Mouse (Mus musculus): ENCODE data around the gene Ep300. TPM values are rescaled to one million over a fixed set of nuclear protein-coding genes. Genes with fewer than 3 reads are reported as not detected.

Gene Ep300
- polyA plus RNA-seq, 1 experiment, result 25.7 TPM

DNA sequence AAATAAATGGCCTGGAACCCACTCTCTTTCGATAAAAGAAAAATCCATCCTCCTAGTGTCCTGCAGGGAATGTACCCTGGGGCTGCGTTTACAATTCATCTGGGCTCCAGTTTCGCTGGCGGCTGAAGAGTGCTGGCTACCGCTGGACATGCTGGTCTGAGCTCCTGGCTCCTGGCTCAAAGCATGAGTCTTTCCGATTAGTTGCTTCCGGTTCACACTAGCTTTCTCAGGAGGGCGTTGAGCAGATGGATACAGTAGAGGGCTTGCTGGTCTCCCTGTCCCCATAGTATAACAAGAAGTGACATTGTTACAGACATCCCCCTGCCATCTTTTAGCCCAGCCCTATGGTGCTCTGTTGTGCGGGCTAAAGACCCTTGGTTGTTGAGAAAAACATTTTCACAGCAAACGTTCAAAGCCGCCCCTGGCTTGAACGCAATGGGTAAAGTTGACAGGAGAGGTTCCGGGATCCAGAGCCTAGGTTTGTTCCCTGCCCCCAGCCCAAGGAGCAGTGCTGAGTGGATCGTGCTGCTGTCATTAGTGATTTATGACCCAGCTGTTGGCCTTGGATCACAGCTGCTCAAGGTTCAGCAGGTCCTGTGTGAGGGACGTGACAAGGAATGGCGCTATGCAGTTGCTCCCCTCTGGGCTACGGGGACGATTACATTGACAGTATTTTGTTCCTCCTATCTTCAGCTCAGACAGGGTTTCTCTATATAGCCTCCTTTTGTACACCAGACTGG lies 30.4 kb upstream of the Ep300 start:
- no peak for TF ChIP-seq POLR2A (IDR thresholded peaks at IDR 0.05; ENCODE audit: control insufficient read depth, low read depth, low read length)
- no peak for TF ChIP-seq CTCF (IDR thresholded peaks at IDR 0.05; ENCODE audit: control insufficient read depth, insufficient read depth, insufficient replicate concordance, low read depth, low read length)

DNA sequence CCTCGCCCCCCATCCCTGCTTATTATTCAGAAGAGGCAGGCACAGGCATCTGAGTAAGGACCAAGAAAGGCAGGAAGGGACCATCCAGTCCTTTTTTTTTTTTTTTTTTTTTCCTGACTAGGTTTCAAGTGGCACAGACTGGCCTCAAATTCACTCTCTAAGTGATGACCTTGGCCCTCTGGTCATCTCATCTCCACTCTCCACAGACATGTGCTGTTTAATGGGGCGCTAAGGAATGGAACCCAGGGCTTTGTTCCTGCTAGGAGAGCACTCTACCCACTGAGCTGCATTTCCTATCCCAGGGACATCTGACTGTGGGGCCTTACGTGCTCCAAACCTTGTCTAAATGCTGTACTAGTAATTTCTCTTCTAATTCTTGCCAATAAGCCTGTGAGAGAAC lies 29.2 kb upstream of the Ep300 start:
- Histone ChIP-seq H3K27ac (ENCODE audit: control insufficient read depth, insufficient read depth, low read depth, low read length) (no peak overlapping the region), H3K4me1 (ENCODE audit: control insufficient read depth, insufficient read depth, low read length) (no peaks in the 10 kb centered on the region; the same call in 1 of the 2 replicates), H3K4me3 (ENCODE audit: control insufficient read depth, low read depth, low read length) (no peak overlapping the region), H3K36me3 (ENCODE audit: control insufficient read depth, insufficient read depth, low read length) (no peaks in the 10 kb centered on the region), H3K27me3 (ENCODE audit: control insufficient read depth, insufficient read depth, low read length) (no peaks in the 10 kb centered on the region)
- TF ChIP-seq POLR2A (IDR thresholded peaks at IDR 0.05; ENCODE audit: control insufficient read depth, low read depth, low read length) (no peak), CTCF (IDR thresholded peaks at IDR 0.05; ENCODE audit: control insufficient read depth, insufficient read depth, insufficient replicate concordance, low read depth, low read length) (no peak)

More for the DNA sequence above, 30.4 kb upstream of the Ep300 start:
- Histone ChIP-seq H3K36me3 (ENCODE audit: control insufficient read depth, insufficient read depth, low read length) (no peaks in the 10 kb centered on the region), H3K4me1 (ENCODE audit: control insufficient read depth, insufficient read depth, low read length) (no peaks in the 10 kb centered on the region; the same call in 1 of the 2 replicates), H3K27me3 (ENCODE audit: control insufficient read depth, insufficient read depth, low read length) (no peaks in the 10 kb centered on the region), H3K4me3 (ENCODE audit: control insufficient read depth, low read depth, low read length) (peak overlapping the region; percentile 16), H3K27ac (ENCODE audit: control insufficient read depth, insufficient read depth, low read depth, low read length) (no peak overlapping the region)

DNA sequence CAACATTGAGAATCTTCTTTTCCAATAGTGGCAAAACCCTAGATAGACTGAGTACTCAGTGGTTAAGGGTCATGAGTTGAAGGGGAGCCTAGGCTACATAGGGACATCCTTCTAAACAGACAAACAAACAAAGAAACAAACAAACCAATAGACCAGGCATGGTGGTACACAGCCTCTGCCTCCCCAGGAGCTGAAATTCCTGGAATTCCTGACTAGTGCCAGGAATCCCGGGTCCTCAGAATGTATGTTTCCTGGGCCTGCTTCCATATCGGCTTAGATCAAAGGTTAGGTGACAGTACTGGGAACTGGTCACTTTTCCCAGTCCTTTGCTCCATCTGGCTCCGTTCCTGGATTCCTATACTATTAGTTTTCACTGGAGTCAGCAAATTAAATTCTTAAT lies 23.6 kb upstream of the Ep300 start:
- H3K4me3 ChIP-seq (ENCODE audit: control insufficient read depth, low read depth, low read length), result no peak overlapping the region
- H3K27ac ChIP-seq (ENCODE audit: control insufficient read depth, insufficient read depth, low read depth, low read length), result no peak overlapping the region
- H3K27me3 ChIP-seq (ENCODE audit: control insufficient read depth, insufficient read depth, low read length), result no peaks in the 10 kb centered on the region
- no peaks in the 10 kb centered on the region for H3K4me1 ChIP-seq (ENCODE audit: control insufficient read depth, insufficient read depth, low read length)
- no peaks in the 10 kb centered on the region for H3K36me3 ChIP-seq (ENCODE audit: control insufficient read depth, insufficient read depth, low read length)
- TF ChIP-seq POLR2A (IDR thresholded peaks at IDR 0.05; ENCODE audit: control insufficient read depth, low read depth, low read length) (no peak), CTCF (IDR thresholded peaks at IDR 0.05; ENCODE audit: control insufficient read depth, insufficient read depth, insufficient replicate concordance, low read depth, low read length) (no peak)

DNA sequence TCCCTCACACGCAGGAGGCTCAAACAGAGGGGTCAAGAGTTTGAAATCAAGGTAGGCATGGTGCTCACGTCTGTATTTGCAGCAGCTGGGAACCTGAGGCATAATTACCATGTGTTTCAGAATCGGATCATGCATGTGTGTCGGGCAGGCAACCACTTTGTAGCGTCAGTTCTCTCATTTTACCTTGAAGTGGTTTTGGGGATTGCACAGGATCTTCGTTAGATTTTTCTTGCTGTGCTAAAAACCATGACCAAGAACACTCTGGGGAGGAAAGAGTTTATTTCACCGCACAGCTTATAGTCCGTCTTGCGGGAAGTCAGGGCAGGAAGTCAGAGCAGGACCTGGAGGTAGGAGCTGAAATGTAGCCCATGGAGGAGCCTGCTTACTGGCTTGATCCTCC lies 23.2 kb upstream of the Ep300 start:
- H3K27me3 ChIP-seq (ENCODE audit: control insufficient read depth, insufficient read depth, low read length), result no peaks in the 10 kb centered on the region
- H3K4me3 ChIP-seq (ENCODE audit: control insufficient read depth, low read depth, low read length), result no peak overlapping the region
- no peaks in the 10 kb centered on the region for H3K4me1 ChIP-seq (ENCODE audit: control insufficient read depth, insufficient read depth, low read length)
- H3K36me3 ChIP-seq (ENCODE audit: control insufficient read depth, insufficient read depth, low read length), result no peaks in the 10 kb centered on the region
- TF ChIP-seq CTCF (IDR thresholded peaks at IDR 0.05; ENCODE audit: control insufficient read depth, insufficient read depth, insufficient replicate concordance, low read depth, low read length), result no peak
- no peak overlapping the region for H3K27ac ChIP-seq (ENCODE audit: control insufficient read depth, insufficient read depth, low read depth, low read length)

DNA sequence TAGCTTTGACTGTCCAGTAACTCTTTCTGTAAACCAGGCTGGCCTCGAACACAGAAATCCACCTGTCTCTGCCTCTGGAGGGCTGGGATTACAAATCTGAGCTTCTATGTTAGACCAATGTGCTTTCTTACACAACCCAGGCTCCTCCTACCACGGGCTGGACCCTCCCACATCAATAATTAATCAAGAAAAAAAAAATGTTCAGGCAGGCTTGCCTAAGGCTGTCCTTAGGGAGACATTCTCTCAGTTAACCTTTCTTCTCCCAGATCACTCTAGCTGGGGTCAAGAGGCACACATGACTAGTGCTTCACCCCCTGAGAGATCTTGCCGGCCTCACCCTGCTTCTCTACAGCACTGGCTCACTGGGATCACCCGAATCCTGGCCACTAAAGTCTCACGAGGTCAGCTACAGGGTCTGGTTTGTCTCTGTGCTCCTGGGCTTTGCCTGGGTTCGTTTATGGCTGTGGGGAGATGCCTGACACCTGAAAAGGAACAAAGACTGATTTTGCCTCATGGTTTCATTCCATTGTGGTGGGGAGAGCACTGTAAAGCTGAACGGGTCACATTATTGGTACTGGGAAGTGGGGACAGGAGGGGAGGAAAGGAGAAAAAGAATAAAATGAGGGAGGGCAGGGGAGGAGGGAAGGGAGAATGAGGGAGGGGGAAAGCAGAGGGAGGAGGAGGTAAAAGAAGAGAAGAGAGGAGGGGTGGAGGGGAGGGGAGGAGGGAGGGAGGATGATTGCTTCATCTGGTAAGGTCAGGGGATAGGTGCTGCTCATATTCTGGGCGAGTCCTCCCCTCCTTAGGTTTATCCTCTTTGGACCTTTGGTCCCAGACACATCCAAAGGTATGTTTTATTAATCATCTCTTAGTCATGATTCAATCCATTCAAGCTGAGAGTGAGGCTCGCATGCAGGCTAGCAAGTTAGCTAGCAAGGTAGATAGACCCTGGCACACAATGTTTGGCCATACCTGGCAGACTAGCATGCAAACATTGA lies 22.4 kb upstream of the Ep300 start:
- Histone ChIP-seq H3K4me3 (ENCODE audit: control insufficient read depth, low read depth, low read length) (no peak overlapping the region), H3K27me3 (ENCODE audit: control insufficient read depth, insufficient read depth, low read length) (no peaks in the 10 kb centered on the region), H3K4me1 (ENCODE audit: control insufficient read depth, insufficient read depth, low read length) (no peaks in the 10 kb centered on the region), H3K27ac (ENCODE audit: control insufficient read depth, insufficient read depth, low read depth, low read length) (no peak overlapping the region), H3K36me3 (ENCODE audit: control insufficient read depth, insufficient read depth, low read length) (no peaks in the 10 kb centered on the region)
- TF ChIP-seq POLR2A (IDR thresholded peaks at IDR 0.05; ENCODE audit: control insufficient read depth, low read depth, low read length) (no peak), CTCF (IDR thresholded peaks at IDR 0.05; ENCODE audit: control insufficient read depth, insufficient read depth, insufficient replicate concordance, low read depth, low read length) (no peak)

DNA sequence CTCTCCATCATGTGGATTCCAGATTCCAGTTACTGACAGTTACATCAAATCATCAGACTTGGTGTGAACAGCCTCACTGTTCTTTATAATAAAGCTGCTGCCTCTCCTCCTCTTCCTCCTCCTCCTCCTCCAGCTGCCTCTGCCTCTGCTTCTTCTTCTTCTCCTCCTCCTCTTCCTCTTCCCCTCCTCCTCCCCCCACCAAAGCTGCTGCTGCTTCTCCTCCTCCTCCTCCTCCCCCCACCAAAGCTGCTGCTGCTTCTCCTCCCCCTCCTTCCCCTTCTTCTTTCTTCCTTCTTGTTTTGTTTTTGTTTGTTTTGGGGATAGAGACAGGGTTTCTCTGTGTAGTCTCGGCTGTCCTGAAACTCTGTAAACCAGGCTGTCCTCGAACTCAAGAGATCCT lies 17.1 kb upstream of the Ep300 start:
- H3K36me3 ChIP-seq (ENCODE audit: control insufficient read depth, insufficient read depth, low read length), result no peaks in the 10 kb centered on the region
- no peaks in the 10 kb centered on the region; the same call in 1 of the 2 replicates for H3K4me1 ChIP-seq (ENCODE audit: control insufficient read depth, insufficient read depth, low read length)
- TF ChIP-seq POLR2A (IDR thresholded peaks at IDR 0.05; ENCODE audit: control insufficient read depth, low read depth, low read length), result no peak
- no peak for TF ChIP-seq CTCF (IDR thresholded peaks at IDR 0.05; ENCODE audit: control insufficient read depth, insufficient read depth, insufficient replicate concordance, low read depth, low read length)
- H3K4me3 ChIP-seq (ENCODE audit: control insufficient read depth, low read depth, low read length), result no peak overlapping the region
- no peaks in the 10 kb centered on the region for H3K27me3 ChIP-seq (ENCODE audit: control insufficient read depth, insufficient read depth, low read length)
- H3K27ac ChIP-seq (ENCODE audit: control insufficient read depth, insufficient read depth, low read depth, low read length), result no peak overlapping the region

DNA sequence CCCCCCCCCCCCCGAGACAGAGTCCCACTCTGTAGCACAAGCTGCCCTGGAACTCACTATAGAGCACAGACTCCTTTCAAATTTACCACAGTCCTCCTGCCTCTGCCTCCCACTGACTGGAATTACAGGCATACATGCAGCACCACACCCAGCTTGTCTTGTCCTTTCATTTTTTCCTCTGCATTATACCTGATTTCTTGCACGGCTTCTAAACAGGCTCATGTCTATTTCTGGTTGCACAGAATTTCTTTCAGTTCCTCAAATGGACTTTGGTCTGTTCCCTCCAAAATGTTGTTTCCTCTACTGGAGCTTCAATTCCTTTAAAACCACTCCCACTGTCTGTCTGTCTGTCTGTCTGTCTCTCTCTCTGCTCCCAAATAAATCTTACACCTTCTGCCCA lies 16.6 kb upstream of the Ep300 start:
- TF ChIP-seq CTCF (IDR thresholded peaks at IDR 0.05; ENCODE audit: control insufficient read depth, insufficient read depth, insufficient replicate concordance, low read depth, low read length) (no peak), POLR2A (IDR thresholded peaks at IDR 0.05; ENCODE audit: control insufficient read depth, low read depth, low read length) (no peak)
- Histone ChIP-seq H3K4me3 (ENCODE audit: control insufficient read depth, low read depth, low read length) (no peak overlapping the region), H3K27me3 (ENCODE audit: control insufficient read depth, insufficient read depth, low read length) (no peaks in the 10 kb centered on the region), H3K27ac (ENCODE audit: control insufficient read depth, insufficient read depth, low read depth, low read length) (no peak overlapping the region), H3K4me1 (ENCODE audit: control insufficient read depth, insufficient read depth, low read length) (no peaks in the 10 kb centered on the region; the same call in 1 of the 2 replicates), H3K36me3 (ENCODE audit: control insufficient read depth, insufficient read depth, low read length) (no peaks in the 10 kb centered on the region)

Measured in testis, adult 2 months (tissue).